Mouse (Mus musculus) left cerebral cortex, adult 8-10 months (tissue): ENCODE results near the gene Cngb1. TPM values are rescaled to one million over a fixed set of nuclear protein-coding genes. Genes with fewer than 3 reads are reported as not detected.

Experiments used
- DNase-seq, 2 experiments: peaks; one replicate each; pipeline ENCODE4 v3.0.0; 2022; ENCODE audit warnings: low spot score in 2 of 2
- total RNA-seq, 4 experiments: library from RNA; stranded (reverse); gene quantifications; 2 replicates each; pipeline ENCODE4 v1.2.4; 2022

The Cngb1 gene
- total RNA-seq, result under 1 TPM; 0.25 to 0.53 (median 0.49) TPM

GRCm38 (mm10) chr8:95306431-95306830 is at the start of gene Cngb1:
TSS of gene Cngb1 (minus strand) at chr8:95306585.
- no peak for DNase-seq

- DNase-seq, result no peak
Observed at GRCm38 (mm10) chr8:95354606-95355005, 48.2 kb upstream of the Cngb1 start.

- no peak for DNase-seq
Observed at GRCm38 (mm10) chr8:95352871-95353866, 46.8 kb upstream of the Cngb1 start.

DNA sequence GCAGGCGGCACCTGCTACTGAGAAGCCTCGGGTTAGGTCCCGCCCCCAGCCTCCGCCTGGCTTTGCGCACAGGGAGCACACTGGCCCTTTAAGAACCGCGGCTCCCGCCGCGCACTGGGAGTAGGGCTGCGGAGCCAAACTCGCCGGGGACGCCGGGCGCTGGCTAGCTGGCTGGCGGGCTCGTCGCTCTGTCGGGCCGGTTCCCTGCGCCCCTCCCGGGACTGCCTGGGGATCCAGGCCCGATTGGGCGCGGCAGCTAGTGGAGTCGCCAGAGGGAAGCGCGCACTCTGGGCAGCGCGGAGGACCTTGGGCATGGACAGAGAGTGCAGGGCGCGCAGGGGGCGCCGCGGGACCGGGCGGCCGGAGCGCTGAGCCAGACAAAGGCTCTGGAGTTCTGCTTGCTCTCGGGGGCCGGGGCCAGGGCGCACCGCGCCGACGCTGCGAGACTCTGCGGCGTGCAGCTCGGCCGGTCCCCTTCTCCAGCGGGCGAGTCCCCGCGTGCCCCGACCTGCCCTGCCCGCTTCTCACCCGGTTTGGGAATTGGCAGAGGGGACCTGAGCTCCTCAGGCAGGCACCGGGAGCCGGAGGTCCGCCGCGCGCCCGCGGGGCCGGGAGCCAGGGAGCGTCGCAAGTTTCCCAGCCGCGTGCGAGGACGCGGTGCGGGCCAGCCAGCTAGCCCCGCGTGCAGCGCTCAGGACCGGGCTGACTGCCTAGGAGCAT is 45.9 kb upstream of the Cngb1 start, which contains the start of gene Mmp15:
Gene Mmp15 (plus strand): TSS at position 118 of the 720 bp plus-strand sequence.
- DNase-seq, result no peak

DNA sequence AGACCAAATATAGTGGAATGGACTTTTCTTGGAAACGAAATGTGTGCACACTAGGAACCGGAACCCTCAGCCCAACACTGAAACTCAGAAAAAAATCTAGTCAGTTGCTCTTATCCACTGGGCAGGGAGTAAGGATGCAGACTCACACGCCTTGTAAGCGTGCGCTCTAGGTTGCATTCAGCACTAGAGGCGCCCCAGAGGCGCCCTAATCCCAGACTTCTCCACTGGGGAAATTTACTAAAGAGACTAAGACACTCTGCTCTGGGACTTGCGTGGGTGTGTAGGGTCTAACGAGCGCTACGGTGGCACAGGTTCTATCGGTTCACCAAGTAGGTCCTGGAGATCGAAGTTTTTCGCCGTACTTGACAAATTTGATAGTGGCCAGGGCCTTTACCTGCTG is 45.1 kb upstream of the Cngb1 start:
- no peak for DNase-seq

GRCm38 (mm10) chr8:95348811-95349630 is 42.6 kb upstream of the Cngb1 start:
- DNase-seq, result peak in 1 of 2 experiments; percentile 83

- no peak for DNase-seq
Observed at GRCm38 (mm10) chr8:95348356-95348755, 42.0 kb upstream of the Cngb1 start.

- peak in 1 of 2 experiments; percentile 59 for DNase-seq
Observed at GRCm38 (mm10) chr8:95346643-95347545, 40.5 kb upstream of the Cngb1 start.

DNA sequence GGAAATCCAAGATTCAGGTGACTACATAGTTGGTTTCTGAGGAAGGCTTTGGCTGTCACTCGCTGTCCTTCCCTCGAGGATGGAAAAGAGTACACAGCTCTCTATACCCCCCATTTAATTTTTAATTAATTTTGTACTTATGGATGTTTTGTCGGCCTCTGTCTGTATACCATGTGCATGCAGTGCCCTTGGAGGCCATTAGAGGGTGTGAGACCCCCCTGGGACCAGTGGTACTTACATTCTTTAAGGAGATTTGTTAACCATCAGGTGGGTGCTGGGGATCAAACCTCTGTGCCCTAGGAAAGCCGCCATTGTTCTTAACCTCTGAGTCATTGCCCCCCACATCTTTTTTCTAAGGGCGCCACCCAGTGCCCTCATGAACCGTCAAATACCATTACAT is 38.3 kb upstream of the Cngb1 start:
- DNase-seq, result no peak

- DNase-seq, result no peak
Observed at GRCm38 (mm10) chr8:95341721-95342120, 35.3 kb upstream of the Cngb1 start.

- DNase-seq, result no peak
Observed at GRCm38 (mm10) chr8:95336363-95336762, 30.0 kb upstream of the Cngb1 start.

DNA sequence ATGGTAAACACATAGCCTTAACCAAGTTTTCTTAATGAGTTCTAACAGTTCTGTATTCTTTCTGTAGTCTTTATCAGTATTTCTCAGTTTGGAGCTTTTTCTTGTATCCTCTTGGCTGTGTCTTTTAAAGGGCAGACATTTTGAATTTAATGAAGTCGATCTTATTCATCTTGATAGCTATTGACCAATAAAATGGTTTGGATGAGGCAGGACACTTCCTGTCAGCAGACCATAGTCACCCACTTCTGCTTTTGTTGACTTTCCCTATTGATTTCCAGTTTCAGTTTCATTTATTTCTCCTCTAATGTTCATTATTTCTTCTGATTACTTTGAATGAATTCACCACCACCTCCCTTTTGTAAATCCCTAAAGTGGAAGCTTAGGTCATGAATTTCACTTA is 29.3 kb upstream of the Cngb1 start:
- no peak for DNase-seq

DNA sequence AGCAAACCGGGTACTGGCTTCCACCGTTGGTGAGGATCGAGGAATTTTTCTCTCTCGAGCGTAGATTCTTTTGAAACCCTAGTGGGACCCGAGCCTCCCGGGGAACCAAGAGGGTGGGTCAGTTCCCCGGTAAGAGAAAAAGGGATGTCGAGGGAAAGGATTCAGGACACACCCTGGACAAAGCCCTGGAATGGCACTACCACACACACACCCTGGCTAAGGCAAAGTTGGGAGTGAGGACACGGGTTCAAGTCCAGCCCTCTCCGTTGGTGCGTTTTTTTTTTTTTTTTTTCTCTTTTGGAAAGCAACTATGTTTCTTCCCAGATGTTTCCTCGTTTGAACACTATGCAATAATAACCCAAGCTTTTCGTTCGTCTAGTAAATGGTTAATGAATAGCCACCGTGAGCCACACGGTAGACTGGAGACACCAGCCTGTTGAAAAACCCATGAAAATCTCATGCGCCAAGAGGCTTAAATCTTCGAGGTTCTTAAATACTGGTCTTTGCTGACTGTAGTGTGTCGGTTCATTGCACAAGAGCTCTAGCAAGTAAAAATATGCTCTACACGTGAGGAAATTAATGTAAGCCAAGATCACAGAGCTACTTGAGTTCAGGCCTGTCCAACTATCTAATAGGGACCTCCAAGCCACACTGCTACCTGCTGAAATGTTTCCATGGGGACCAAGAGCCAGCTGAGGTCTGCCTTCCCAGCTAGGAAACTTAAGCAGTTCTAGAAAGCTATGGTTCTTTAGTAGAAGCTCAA is 26.2 kb upstream of the Cngb1 start:
- DNase-seq, result no peak

DNA sequence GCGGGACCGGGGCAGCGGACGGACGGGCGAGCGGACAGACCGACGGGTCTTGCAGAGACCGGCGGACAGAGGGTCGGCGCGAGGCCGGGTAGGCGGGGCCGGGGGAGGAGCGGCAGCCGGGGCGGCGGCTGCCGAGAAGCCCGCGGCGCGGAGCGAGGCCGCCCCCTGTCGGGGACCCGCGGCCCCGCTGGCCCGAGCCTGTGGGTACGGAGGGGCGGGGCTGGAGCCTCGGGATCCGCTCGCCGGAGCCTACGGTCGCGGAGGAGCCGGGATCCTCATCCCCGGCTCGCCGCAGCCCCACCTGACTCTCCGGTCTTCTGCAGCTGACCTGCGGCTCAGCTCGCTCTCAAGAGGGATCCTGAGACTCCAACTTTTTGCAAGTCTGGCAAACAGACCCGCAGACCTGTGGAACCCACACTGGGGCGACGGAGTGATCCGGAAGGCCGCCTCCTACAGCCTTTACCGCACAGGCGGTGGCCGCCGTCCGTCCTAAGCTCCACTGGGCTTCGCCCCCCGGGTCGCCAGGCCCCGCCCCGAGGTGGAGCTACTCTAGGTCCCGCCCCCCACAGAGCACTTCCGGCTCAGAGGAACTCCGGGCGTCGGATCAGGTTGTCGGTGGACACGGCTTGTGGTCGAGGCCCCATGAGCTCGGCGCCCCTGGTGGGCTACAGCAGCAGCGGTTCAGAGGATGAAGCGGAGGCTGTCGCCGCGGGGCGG is 25.5 kb upstream of the Cngb1 start, which contains the start of the genes Zfp319 and Usb1:
Gene Zfp319 (minus strand): TSS at position 231 of the 717 bp plus-strand sequence.
Gene Usb1 (plus strand): TSS at position 565 of the 717 bp plus-strand sequence.
- peak; percentile 87 to 91 for DNase-seq

GRCm38 (mm10) chr8:95331156-95331719 is 24.9 kb upstream of the Cngb1 start:
- no peak for DNase-seq

DNA sequence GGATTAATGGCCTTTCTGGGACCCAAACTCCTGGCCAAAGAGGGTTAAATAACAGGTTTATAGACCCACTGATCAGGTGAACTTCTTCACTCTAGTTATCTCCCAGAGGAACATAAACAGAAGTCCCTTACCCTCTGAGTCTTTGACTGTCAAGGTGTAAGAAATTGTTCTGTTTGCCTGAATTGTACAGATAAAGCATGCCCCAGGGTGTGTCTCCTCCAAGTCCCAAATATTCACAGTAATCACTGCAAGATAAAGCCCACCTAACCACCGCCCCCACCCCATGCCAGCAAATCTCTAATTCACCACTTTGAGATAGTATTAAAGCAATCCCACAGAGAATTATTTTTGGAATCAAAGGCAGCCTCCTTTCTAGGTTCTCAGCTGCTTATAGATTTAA is 24.0 kb upstream of the Cngb1 start:
- no peak for DNase-seq

DNA sequence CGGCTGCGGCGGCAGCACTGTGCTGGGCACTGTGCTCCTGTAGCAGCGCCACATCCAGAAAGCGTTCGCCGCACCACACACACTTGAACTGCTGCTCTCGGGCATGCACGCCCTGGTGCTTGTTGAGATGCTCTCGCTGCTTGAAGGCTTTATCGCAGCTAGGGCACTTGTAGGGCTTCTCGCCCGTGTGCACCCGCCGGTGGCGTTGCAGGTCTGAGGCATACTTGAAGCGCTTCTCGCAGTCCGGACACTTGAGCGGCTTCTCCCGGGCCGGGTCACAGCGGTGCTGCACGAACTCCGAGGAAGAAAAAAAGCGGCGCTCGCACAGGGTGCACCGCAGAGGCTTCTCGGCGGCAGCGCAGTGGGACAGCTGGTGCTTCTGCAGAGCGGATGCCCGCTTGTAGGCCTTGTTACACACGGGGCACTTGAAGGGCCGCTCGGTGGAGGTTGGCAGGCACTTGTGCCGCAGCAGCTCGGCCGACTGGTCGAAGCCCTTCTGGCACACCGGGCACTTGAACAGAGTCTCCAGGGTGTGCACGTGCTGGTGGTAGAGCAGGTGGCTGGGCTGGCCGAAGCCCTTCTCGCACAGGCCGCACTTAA is 21.6 kb upstream of the Cngb1 start:
- DNase-seq, result no peak

GRCm38 (mm10) chr8:95326822-95327221 is 20.4 kb upstream of the Cngb1 start:
- DNase-seq, result no peak
